Mouse (Mus musculus) ES-Bruce4 (cell line): Measurements from ENCODE around the gene Dars. TPM values are rescaled to one million over a fixed set of nuclear protein-coding genes. Genes with fewer than 3 reads are reported as not detected.

Experiments used
- H3K27ac ChIP-seq: 2 replicates; pipeline ENCODE4 v1.5.1; 2012; ENCODE audit warnings: low read length, inconsistent platforms; ENCODE audit not compliant: insufficient read depth
- H3K27me3 ChIP-seq: 2 replicates; pipeline ENCODE4 v1.6.1; 2012; ENCODE audit warnings: mild to moderate bottlenecking, low read length, inconsistent platforms; ENCODE audit not compliant: control insufficient read depth, poor library complexity, insufficient read depth, severe bottlenecking
- H3K36me3 ChIP-seq: 2 replicates; pipeline ENCODE4 v1.6.1; 2012; ENCODE audit warnings: inconsistent platforms, mild to moderate bottlenecking, low read length, moderate library complexity; ENCODE audit not compliant: control insufficient read depth, poor library complexity, insufficient read depth, severe bottlenecking
- H3K4me1 ChIP-seq: one replicate; pipeline ENCODE4 v1.8.1; 2011; ENCODE audit warnings: low read length; ENCODE audit not compliant: control insufficient read depth, insufficient read depth
- H3K4me3 ChIP-seq: 2 replicates; pipeline ENCODE4 v1.5.1; 2011; ENCODE audit warnings: low read depth, mild to moderate bottlenecking, low read length
- H3K9ac ChIP-seq: 2 replicates; pipeline ENCODE4 v1.6.1; 2012; ENCODE audit warnings: low read depth, mild to moderate bottlenecking, inconsistent platforms; ENCODE audit not compliant: poor library complexity, severe bottlenecking
- H3K9me3 ChIP-seq: replicated peaks from 2 replicates; pipeline ENCODE4 v1.6.1; 2012; ENCODE audit warnings: mild to moderate bottlenecking, low read length, inconsistent platforms; ENCODE audit not compliant: control insufficient read depth, poor library complexity, insufficient read depth, severe bottlenecking
- CTCF ChIP-seq: IDR thresholded peaks from one replicate; pipeline ENCODE4 v1.8.1; 2011; ENCODE audit warnings: low read depth, low read length
- EP300 ChIP-seq: IDR thresholded peaks from 2 replicates; pipeline ENCODE4 v1.6.1; 2011; ENCODE audit warnings: low read depth, low read length; ENCODE audit not compliant: insufficient read depth
- POLR2A ChIP-seq: IDR thresholded peaks from one replicate; pipeline ENCODE4 v1.8.1; 2011; ENCODE audit warnings: low read length; ENCODE audit not compliant: insufficient read depth
- polyA plus RNA-seq: library from polyadenylated mRNA; stranded (reverse); fragments of >200 nt; gene quantifications from 2 replicates; pipeline ENCODE4 v1.2.4, GENCODE M21; 2011; ENCODE audit warnings: low read depth; ENCODE audit not compliant: missing spikeins, insufficient read depth, insufficient read length

The Dars gene
- polyA plus RNA-seq, 1 experiment, result 191 TPM

- Histone ChIP-seq H3K4me3 (no peak overlapping the region), H3K27ac (no peak overlapping the region), H3K9me3 (no peaks in the 10 kb centered on the region), H3K36me3 (no peaks in the 10 kb centered on the region), H3K27me3 (no peaks in the 10 kb centered on the region), H3K4me1 (peaks cover 2% of the 10 kb centered on the region), H3K9ac (no peak overlapping the region)
- TF ChIP-seq EP300 (no peak), CTCF (no peak), POLR2A (no peak)
Measured at GRCm38 (mm10) chr1:128436015-128436414, 18.8 kb upstream of the Dars start.

DNA sequence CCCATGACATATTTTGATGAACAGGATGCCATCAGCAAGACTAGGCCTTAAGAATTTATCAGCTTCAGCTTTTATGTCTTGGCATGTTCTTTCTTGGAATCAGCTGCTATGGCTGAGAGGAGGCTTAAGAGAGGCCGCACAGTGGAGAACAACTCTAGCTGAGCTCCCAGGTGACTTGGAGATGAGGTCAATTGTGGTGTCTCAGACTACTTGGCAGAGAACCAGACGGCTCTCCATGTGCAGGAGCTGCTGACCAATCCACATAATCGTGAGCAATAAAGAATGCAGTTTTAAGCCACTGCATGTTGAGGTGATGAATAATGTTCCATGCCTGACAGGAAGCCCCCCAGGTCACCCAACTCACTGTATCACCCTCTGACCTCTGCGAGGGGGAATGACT is 18.4 kb upstream of the Dars start:
- Histone ChIP-seq H3K4me3 (no peak overlapping the region), H3K9me3 (no peaks in the 10 kb centered on the region), H3K4me1 (no peaks in the 10 kb centered on the region), H3K36me3 (no peaks in the 10 kb centered on the region), H3K9ac (no peak overlapping the region), H3K27ac (no peak overlapping the region), H3K27me3 (no peaks in the 10 kb centered on the region)
- TF ChIP-seq EP300 (no peak), CTCF (no peak), POLR2A (no peak)

GRCm38 (mm10) chr1:128424928-128425327 is 7.8 kb upstream of the Dars start:
- Histone ChIP-seq H3K9ac (no peak overlapping the region), H3K27ac (no peak overlapping the region), H3K36me3 (no peaks in the 10 kb centered on the region), H3K27me3 (no peaks in the 10 kb centered on the region), H3K9me3 (no peaks in the 10 kb centered on the region), H3K4me3 (no peak overlapping the region), H3K4me1 (no peaks in the 10 kb centered on the region)
- TF ChIP-seq POLR2A, result no peak
- TF ChIP-seq EP300, result no peak
- TF ChIP-seq CTCF, result no peak

- Histone ChIP-seq H3K27me3 (no peaks in the 10 kb centered on the region), H3K9me3 (no peaks in the 10 kb centered on the region), H3K4me1 (no peaks in the 10 kb centered on the region), H3K36me3 (peaks cover 17% of the 10 kb centered on the region), H3K9ac (peak overlapping the region; percentile 19; the same call in 1 of the 2 replicates), H3K4me3 (peak overlapping the region; percentile 38), H3K27ac (peak overlapping the region; percentile 22; the same call in 1 of the 2 replicates)
- TF ChIP-seq CTCF (no peak), EP300 (no peak)
Measured at GRCm38 (mm10) chr1:128417533-128417888, 343 bp upstream of the Dars start.

DNA sequence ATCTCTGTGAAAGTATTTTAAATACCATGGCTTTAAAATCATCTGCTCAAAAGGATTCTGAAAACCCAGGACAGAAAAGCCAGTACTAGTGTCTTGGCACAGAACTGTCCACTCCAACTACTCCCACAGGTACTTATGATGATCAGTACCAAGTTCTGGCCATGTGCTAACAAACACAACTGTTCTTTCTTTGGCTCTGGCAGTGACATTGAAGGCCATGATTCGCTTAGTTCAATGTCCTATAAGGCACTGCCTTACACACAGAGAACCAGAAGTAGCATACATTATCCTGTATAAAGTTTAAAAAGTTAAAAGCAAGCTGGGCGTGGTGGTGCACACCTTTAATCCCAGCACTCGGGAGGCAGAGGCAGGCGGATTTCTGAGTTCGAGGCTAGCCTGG is 6.0 kb downstream of the Dars start:
- Histone ChIP-seq H3K4me3 (no peak overlapping the region), H3K27ac (no peak overlapping the region), H3K4me1 (peaks cover 1% of the 10 kb centered on the region), H3K9ac (no peak overlapping the region), H3K36me3 (peaks cover 17% of the 10 kb centered on the region), H3K9me3 (no peaks in the 10 kb centered on the region), H3K27me3 (no peaks in the 10 kb centered on the region)
- TF ChIP-seq EP300 (no peak), POLR2A (no peak), CTCF (no peak)

DNA sequence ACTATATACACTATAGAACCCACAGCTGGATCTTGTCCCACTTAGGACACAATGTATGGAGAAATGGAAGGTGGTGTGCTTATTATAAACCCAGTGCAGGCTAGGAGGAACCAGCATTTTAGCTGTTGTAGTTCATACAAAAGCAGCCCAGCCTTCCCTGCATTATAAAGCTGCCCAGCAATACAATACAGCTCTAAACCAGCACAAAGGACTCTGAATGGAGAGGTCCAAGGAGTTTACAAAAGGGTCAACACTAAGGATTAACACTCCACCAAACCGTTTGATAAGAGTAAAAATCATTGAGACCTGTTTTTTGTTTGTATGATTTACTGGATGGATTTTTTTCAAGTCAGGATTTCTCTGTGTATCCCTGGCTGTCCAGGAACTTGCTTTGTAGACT is 10.3 kb downstream of the Dars start:
- no peaks in the 10 kb centered on the region for H3K9me3 ChIP-seq

More for the DNA sequence above, 10.3 kb downstream of the Dars start:
- H3K4me3 ChIP-seq, result no peak overlapping the region
- no peak overlapping the region for H3K27ac ChIP-seq
- no peak for TF ChIP-seq POLR2A
- no peak for TF ChIP-seq EP300
- no peak for TF ChIP-seq CTCF
- peaks cover 17% of the 10 kb centered on the region for H3K36me3 ChIP-seq
- no peak overlapping the region for H3K9ac ChIP-seq
- peaks cover 3% of the 10 kb centered on the region for H3K4me1 ChIP-seq
- H3K27me3 ChIP-seq, result no peaks in the 10 kb centered on the region
